Mouse (Mus musculus) forebrain, postnatal 0 days (tissue): ENCODE results near the gene Chrdl1. TPM values are rescaled to one million over a fixed set of nuclear protein-coding genes. Genes with fewer than 3 reads are reported as not detected.

Experiments
- ATAC-seq: fragments of 200-750 bp; cut with Nextera tagmentation; 2 replicates; pipeline ENCODE4 v1.8.0; 2017; ENCODE audit warnings: mild to moderate bottlenecking, moderate library complexity
- DNase-seq: peaks from one replicate; pipeline ENCODE4 v3.0.0-alpha.2; 2015
- H3K27ac ChIP-seq: fragments of 300-500 bp; sonication (generic); 2 replicates; pipeline ENCODE4 v1.5.1; 2014; ENCODE audit warnings: low read depth, mild to moderate bottlenecking, antibody characterized with exemption, low read length, moderate library complexity, mixed read lengths
- H3K27me3 ChIP-seq: fragments of 300-500 bp; sonication (generic); 2 replicates; pipeline ENCODE4 v1.6.1; 2014; ENCODE audit warnings: mild to moderate bottlenecking, low read length, mixed read lengths; ENCODE audit not compliant: insufficient read depth
- H3K36me3 ChIP-seq: fragments of 300-500 bp; sonication (generic); 2 replicates; pipeline ENCODE4 v1.6.1; 2014; ENCODE audit warnings: mild to moderate bottlenecking, moderate library complexity; ENCODE audit not compliant: insufficient read depth
- H3K4me1 ChIP-seq: fragments of 300-500 bp; sonication (generic); 2 replicates; pipeline ENCODE4 v1.6.1; 2014; ENCODE audit warnings: antibody characterized with exemption; ENCODE audit not compliant: insufficient read depth
- H3K4me2 ChIP-seq: fragments of 300-500 bp; sonication (generic); 2 replicates; pipeline ENCODE4 v1.6.1; 2014; ENCODE audit warnings: low read depth, mild to moderate bottlenecking, moderate library complexity
- H3K4me3 ChIP-seq: fragments of 300-500 bp; sonication (generic); 2 replicates; pipeline ENCODE4 v1.5.1; 2014; ENCODE audit warnings: low read depth, low read length, mixed read lengths
- H3K9ac ChIP-seq: fragments of 300-500 bp; sonication (generic); 2 replicates; pipeline ENCODE4 v1.6.1; 2014; ENCODE audit warnings: mild to moderate bottlenecking
- H3K9me3 ChIP-seq: fragments of 300-500 bp; sonication (generic); 2 replicates; pipeline ENCODE4 v1.6.1; 2016; ENCODE audit warnings: low read length
- CTCF ChIP-seq: sonication (generic); IDR thresholded peaks from 2 replicates; pipeline ENCODE4 v1.5.1; 2016; ENCODE audit warnings: antibody characterized with exemption, control low read depth, low read depth
- WGBS: fragments of 180-500 bp; shearing (Covaris S2); extraction: QIAGEN DNeasy Blood & Tissue Kit; methylation state at CpG from one replicate; pipeline ENCODE4 v1.1.7; 2014; 5-methylcytosine and 5-hydroxymethylcytosine counted together
- polyA plus RNA-seq: library from polyadenylated mRNA; unstranded; fragments of >200 nt; fragmentation: Nextera tagmentation; extraction: Ambion mirVana; gene quantifications from 2 replicates; pipeline ENCODE4 v1.2.1, GENCODE M21; 2015
- total RNA-seq: library from RNA; depleted of rRNA; stranded (reverse); fragments of >200 nt; gene quantifications from 2 replicates; pipeline ENCODE4 v1.2.3, GENCODE M21; 2014; rRNA removed

Gene Chrdl1
- total and polyA plus RNA-seq, 2 experiments from 2014 or later, result 5.1 to 5.3 TPM

- Histone ChIP-seq H3K27me3 (no peaks in the 10 kb centered on the region), H3K4me3 (no peak overlapping the region), H3K4me1 (no peaks in the 10 kb centered on the region), H3K36me3 (no peaks in the 10 kb centered on the region), H3K4me2 (no peak overlapping the region), H3K9ac (no peak overlapping the region), H3K9me3 (no peaks in the 10 kb centered on the region), H3K27ac (no peak overlapping the region)
- TF ChIP-seq CTCF, result peak; percentile 44
- WGBS, result 44% methylated on average over 5 of the region's 5 CpGs
- ATAC-seq (no peak), DNase-seq (no peak)
Measured at GRCm38 (mm10) chrX:143275202-143275601, 118.9 kb downstream of the Chrdl1 start.

- no peak for TF ChIP-seq CTCF
- ATAC-seq (no peak), DNase-seq (no peak)
Measured at GRCm38 (mm10) chrX:143250709-143251108, 143.4 kb downstream of the Chrdl1 start.

More at GRCm38 (mm10) chrX:143250709-143251108, 143.4 kb downstream of the Chrdl1 start:
- Histone ChIP-seq H3K9ac (no peak overlapping the region), H3K27me3 (no peaks in the 10 kb centered on the region), H3K4me2 (no peak overlapping the region), H3K36me3 (no peaks in the 10 kb centered on the region), H3K27ac (no peak overlapping the region), H3K9me3 (no peaks in the 10 kb centered on the region), H3K4me3 (no peak overlapping the region), H3K4me1 (no peaks in the 10 kb centered on the region)

Other genes starting within 250 kb of the Chrdl1 start
- 205 and 262 TPM in 2 replicates for gene Pak3, start 124.3 kb upstream of the Chrdl1 start, total RNA-seq
- 123 and 185 TPM in 2 replicates for gene Pak3, start 124.3 kb upstream of the Chrdl1 start, polyA plus RNA-seq